Mouse (Mus musculus) lung, postnatal 0 days (tissue): ENCODE measurements around the gene Gm10190. TPM values are rescaled to one million over a fixed set of nuclear protein-coding genes. Genes with fewer than 3 reads are reported as not detected.

Source experiments
- ATAC-seq: fragments of 200-750 bp; cut with Nextera tagmentation; 2 replicates; pipeline ENCODE4 v1.8.0; 2017; ENCODE audit warnings: moderate library complexity
- DNase-seq: peaks from one replicate; pipeline ENCODE4 v3.0.0-alpha.2; 2016; ENCODE audit warnings: low spot score
- H3K27ac ChIP-seq: fragments of 300-500 bp; sonication (generic); 2 replicates; pipeline ENCODE4 v1.5.1; 2014; ENCODE audit warnings: antibody characterized with exemption, mild to moderate bottlenecking, low read length, mixed read lengths
- H3K27me3 ChIP-seq: fragments of 300-500 bp; sonication (generic); replicated peaks from 2 replicates; pipeline ENCODE4 v1.6.1; 2014; ENCODE audit warnings: low read length, mixed read lengths; ENCODE audit not compliant: insufficient read depth
- H3K36me3 ChIP-seq: fragments of 300-500 bp; sonication (generic); 2 replicates; pipeline ENCODE4 v1.6.1; 2014; ENCODE audit warnings: low read length, mixed read lengths; ENCODE audit not compliant: insufficient read depth
- H3K4me1 ChIP-seq: fragments of 300-500 bp; sonication (generic); 2 replicates; pipeline ENCODE4 v1.6.1; 2014; ENCODE audit warnings: antibody characterized with exemption, low read depth, low read length, mixed read lengths; ENCODE audit not compliant: insufficient read depth
- H3K4me2 ChIP-seq: fragments of 300-500 bp; sonication (generic); replicated peaks from 2 replicates; pipeline ENCODE4 v1.6.1; 2014; ENCODE audit warnings: low read depth, mild to moderate bottlenecking, low read length, moderate library complexity, mixed read lengths
- H3K4me3 ChIP-seq: fragments of 300-500 bp; sonication (generic); 2 replicates; pipeline ENCODE4 v1.5.1; 2014; ENCODE audit warnings: low read depth, low read length
- H3K9ac ChIP-seq: fragments of 300-500 bp; sonication (generic); replicated peaks from 2 replicates; pipeline ENCODE4 v1.6.1; 2014; ENCODE audit warnings: low read depth, mild to moderate bottlenecking
- H3K9me3 ChIP-seq: fragments of 300-500 bp; sonication (generic); 2 replicates; pipeline ENCODE4 v1.6.1; 2016; ENCODE audit warnings: low read length, mixed read lengths
- CTCF ChIP-seq: IDR thresholded peaks from 2 replicates; pipeline ENCODE4 v1.5.1; 2016; ENCODE audit warnings: antibody characterized with exemption, mild to moderate bottlenecking
- EP300 ChIP-seq: IDR thresholded peaks from 2 replicates; pipeline ENCODE4 v1.6.1; 2016; ENCODE audit warnings: antibody characterized with exemption, mild to moderate bottlenecking, control low read depth
- WGBS: fragments of 180-500 bp; shearing (Covaris S2); extraction: QIAGEN DNeasy Blood & Tissue Kit; methylation state at CpG from one replicate; pipeline ENCODE4 v1.1.7; 2014; 5-methylcytosine and 5-hydroxymethylcytosine counted together
- polyA plus RNA-seq: library from polyadenylated mRNA; unstranded; fragments of >200 nt; fragmentation: Nextera tagmentation; extraction: Ambion mirVana; gene quantifications from 2 replicates; pipeline ENCODE4 v1.2.1, GENCODE M21; 2015

The Gm10190 gene
- polyA plus RNA-seq, 1 experiment from 2014 or later: 1.4 TPM

DNA sequence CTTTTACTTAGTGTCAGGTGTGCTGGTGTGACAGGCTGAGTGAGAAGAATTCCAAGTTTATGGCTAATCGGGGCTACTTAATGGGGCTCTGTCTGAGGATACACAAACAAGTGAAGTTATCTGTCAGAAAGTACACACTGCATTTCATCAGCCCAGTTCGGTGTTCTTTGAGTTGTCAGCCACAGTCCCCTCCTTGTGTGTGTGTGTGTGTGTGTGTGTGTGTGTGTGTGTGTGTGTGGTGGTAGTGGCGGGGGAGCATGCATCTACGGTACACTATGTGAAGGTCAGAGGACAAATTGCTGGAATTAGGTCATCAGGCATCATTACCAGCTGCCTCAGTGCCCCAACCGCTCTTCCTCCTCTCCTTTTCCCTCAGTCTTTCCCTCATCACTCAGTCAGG lies 47.9 kb downstream of the Gm10190 start:
- DNase-seq: no peak
- no peaks in the 10 kb centered on the region for H3K9me3 ChIP-seq
- no peak overlapping the region for H3K4me2 ChIP-seq
- H3K36me3 ChIP-seq: no peaks in the 10 kb centered on the region
- 56% methylated on average over 5 of the region's 5 CpGs for WGBS
- TF ChIP-seq EP300 (no peak), CTCF (no peak)
- no peak overlapping the region for H3K9ac ChIP-seq
- H3K27ac ChIP-seq: no peak overlapping the region
- no peak overlapping the region for H3K4me3 ChIP-seq
- ATAC-seq: no peak
- H3K27me3 ChIP-seq: no peaks in the 10 kb centered on the region
- no peaks in the 10 kb centered on the region for H3K4me1 ChIP-seq

DNA sequence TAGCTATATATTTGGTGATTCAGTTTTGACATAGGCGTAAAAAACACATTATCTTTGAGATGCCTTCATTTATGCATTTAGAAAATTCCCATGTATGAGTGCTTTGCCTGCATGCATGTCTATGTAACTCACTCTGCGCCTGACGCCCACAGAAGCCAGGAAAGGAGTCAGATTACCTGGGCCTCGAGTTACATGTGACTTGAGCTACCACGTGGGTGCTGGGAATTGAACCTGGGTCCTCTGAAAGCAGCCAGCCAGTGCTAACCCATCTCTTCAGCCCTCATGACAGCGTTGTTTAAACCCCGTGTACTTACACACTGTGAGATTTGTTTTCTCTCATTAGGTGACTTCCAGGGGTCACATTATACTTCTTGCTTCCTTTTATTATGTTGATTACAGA lies 48.8 kb downstream of the Gm10190 start:
- DNase-seq (no peak), ATAC-seq (no peak)
- 80% methylated on average over 7 of the region's 7 CpGs for WGBS
- H3K9ac ChIP-seq: no peak overlapping the region
- no peak overlapping the region for H3K27ac ChIP-seq
- no peaks in the 10 kb centered on the region for H3K36me3 ChIP-seq
- no peaks in the 10 kb centered on the region for H3K9me3 ChIP-seq
- no peak for TF ChIP-seq CTCF
- TF ChIP-seq EP300: no peak
- no peak overlapping the region for H3K4me3 ChIP-seq
- no peaks in the 10 kb centered on the region for H3K4me1 ChIP-seq
- no peak overlapping the region for H3K4me2 ChIP-seq
- no peaks in the 10 kb centered on the region for H3K27me3 ChIP-seq

DNA sequence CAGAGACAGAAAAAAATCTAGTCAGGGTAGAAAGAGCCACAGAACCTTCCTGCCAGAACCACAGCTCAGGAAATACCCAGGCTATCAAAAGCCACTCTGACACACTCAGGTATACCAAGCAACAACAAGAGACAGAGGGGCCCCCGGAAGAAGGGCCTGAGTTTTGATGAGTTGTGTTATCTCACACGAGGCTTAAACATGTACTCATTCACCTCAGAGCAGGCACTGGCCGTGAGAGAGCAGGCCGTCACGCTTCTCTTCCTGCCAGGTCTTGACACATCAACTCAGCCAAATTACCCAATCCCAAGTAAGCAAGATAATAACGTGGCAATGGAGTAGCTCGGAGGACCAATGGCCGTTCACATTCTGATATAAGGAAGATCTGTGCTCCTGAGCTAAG lies 49.7 kb downstream of the Gm10190 start:
- Histone ChIP-seq H3K9ac (no peak overlapping the region), H3K4me3 (no peak overlapping the region), H3K36me3 (no peaks in the 10 kb centered on the region), H3K4me1 (no peaks in the 10 kb centered on the region), H3K9me3 (no peaks in the 10 kb centered on the region), H3K4me2 (no peak overlapping the region), H3K27me3 (no peaks in the 10 kb centered on the region), H3K27ac (no peak overlapping the region)
- DNase-seq (no peak), ATAC-seq (peak; percentile 17; the same call in 1 of the 2 replicates)
- WGBS: 51% methylated on average over 8 of the region's 8 CpGs
- no peak for TF ChIP-seq EP300
- no peak for TF ChIP-seq CTCF

Other genes starting within 250 kb of the Gm10190 start
- gene Galm, start 246.1 kb downstream of the Gm10190 start, polyA plus RNA-seq: 7.5 and 8.6 TPM in 2 replicates
- 162 and 178 TPM in 2 replicates for gene Srsf7, start 166.2 kb downstream of the Gm10190 start, polyA plus RNA-seq
- gene Ttc39d, start 166.1 kb downstream of the Gm10190 start, polyA plus RNA-seq: 0.19 and 0.21 TPM in 2 replicates
- gene Gemin6, start 149.1 kb downstream of the Gm10190 start, polyA plus RNA-seq: 11.1 and 13.2 TPM in 2 replicates
- gene Morn2, start 83.3 kb downstream of the Gm10190 start, polyA plus RNA-seq: 12.5 and 13.2 TPM in 2 replicates
- 4.2 and 5.7 TPM in 2 replicates for gene Dhx57, start 83.1 kb downstream of the Gm10190 start, polyA plus RNA-seq
- gene Arhgef33, start 66.1 kb downstream of the Gm10190 start, polyA plus RNA-seq: 1.0 and 1.2 TPM in 2 replicates
- gene Sos1, start 106.9 kb upstream of the Gm10190 start, polyA plus RNA-seq: 2.6 and 3.1 TPM in 2 replicates
- 3.4 and 4.9 TPM in 2 replicates for gene Cdkl4, start 204.3 kb upstream of the Gm10190 start, polyA plus RNA-seq